Mouse (Mus musculus) T-helper 17 cell (primary cell): Measurements from ENCODE around the gene Tgm5.
"Not testable (repeated sequence)": the region's sequence is repeated elsewhere in the genome, so short reads cannot be mapped to it uniquely, and the experiment has no call there.

Source experiments
- in situ Hi-C, 2 experiments: fragments of 300-600 bp; cut with MboI, MseI; formaldehyde crosslinking; loops; 1 replicate in 1 of 2; 2 replicates in 1 of 2; pipeline ENCODE4 v1.15.1; 2025; ENCODE audit warnings: high pct_unique_total_duplicates in 2 of 2

The Tgm5 gene

GRCm38 (mm10) chr2:121085480-121086185, at the start of gene Tgm5:
Tgm5 (minus strand) TSS chr2:121085841.
- in situ Hi-C loops = loop anchor here in 1 of 2 experiments (5.0 kb wide), 1 partner anchor 43 kb away; no protein-coding TSS in a partner anchor

GRCm38 (mm10) chr2:121132822-121133221, 47.2 kb upstream of the Tgm5 start:
- in situ Hi-C loops = no loop called here

- in situ Hi-C loops = no loop called here
Measured at GRCm38 (mm10) chr2:121128865-121129620, 43.4 kb upstream of the Tgm5 start.

GRCm38 (mm10) chr2:121127536-121127935, 41.9 kb upstream of the Tgm5 start:
- in situ Hi-C loops = no loop called here

- in situ Hi-C loops = not testable (repeated sequence)
Measured at GRCm38 (mm10) chr2:121126302-121126701, 40.7 kb upstream of the Tgm5 start.

GRCm38 (mm10) chr2:121119260-121119659, 33.6 kb upstream of the Tgm5 start:
- in situ Hi-C loops = no loop called here

- in situ Hi-C loops = no loop called here
Measured at GRCm38 (mm10) chr2:121115418-121115817, 29.8 kb upstream of the Tgm5 start.

GRCm38 (mm10) chr2:121109695-121110094, 24.1 kb upstream of the Tgm5 start, which contains the start of gene Tgm7:
Tgm7 (minus strand) TSS chr2:121109795.
- in situ Hi-C loops = no loop called here

- in situ Hi-C loops = no loop called here
Measured at GRCm38 (mm10) chr2:121105940-121106339, 20.3 kb upstream of the Tgm5 start.

- in situ Hi-C loops = no loop called here
Measured at GRCm38 (mm10) chr2:121102051-121102450, 16.4 kb upstream of the Tgm5 start.

GRCm38 (mm10) chr2:121089751-121090150, 4.1 kb upstream of the Tgm5 start:
- in situ Hi-C loops = loop anchor here in 1 of 2 experiments (5.0 to 10.0 kb wide), 2 partner anchors 47 to 625 kb away; no protein-coding TSS in a partner anchor

GRCm38 (mm10) chr2:121088507-121088906, 2.9 kb upstream of the Tgm5 start:
- in situ Hi-C loops = loop anchor here in 1 of 2 experiments (5.0 kb wide), 1 partner anchor 46 kb away; no protein-coding TSS in a partner anchor

- in situ Hi-C loops = no loop called here
Measured at GRCm38 (mm10) chr2:121082626-121083025, 3.0 kb downstream of the Tgm5 start.

- in situ Hi-C loops = no loop called here
Measured at GRCm38 (mm10) chr2:121074747-121075146, 10.9 kb downstream of the Tgm5 start.

GRCm38 (mm10) chr2:121071871-121072270, 13.8 kb downstream of the Tgm5 start:
- in situ Hi-C loops = no loop called here

GRCm38 (mm10) chr2:121069506-121069905, 16.1 kb downstream of the Tgm5 start:
- in situ Hi-C loops = no loop called here

- in situ Hi-C loops = no loop called here
Measured at GRCm38 (mm10) chr2:121067116-121067515, 18.5 kb downstream of the Tgm5 start.

GRCm38 (mm10) chr2:121061315-121061714, 24.3 kb downstream of the Tgm5 start:
- in situ Hi-C loops = no loop called here

- in situ Hi-C loops = no loop called here
Measured at GRCm38 (mm10) chr2:121057997-121058396, 27.6 kb downstream of the Tgm5 start.

GRCm38 (mm10) chr2:121055915-121056314, 29.7 kb downstream of the Tgm5 start:
- in situ Hi-C loops = no loop called here

GRCm38 (mm10) chr2:121054060-121054459, 31.6 kb downstream of the Tgm5 start:
- in situ Hi-C loops = no loop called here

GRCm38 (mm10) chr2:121052176-121052575, 33.5 kb downstream of the Tgm5 start:
- in situ Hi-C loops = no loop called here

GRCm38 (mm10) chr2:121045653-121046052, 40.0 kb downstream of the Tgm5 start:
- in situ Hi-C loops = no loop called here
